Mouse (Mus musculus): ENCODE measurements around the gene Blnk. TPM values are rescaled to one million over a fixed set of nuclear protein-coding genes. Genes with fewer than 3 reads are reported as not detected.

Blnk gene
- polyA plus RNA-seq, 1 experiment from 2014 or later: 0.38 TPM

GRCm38 (mm10) chr19:41015951-41016716 is 21.8 kb upstream of the Blnk start:
- Histone ChIP-seq H3K9me3 (no peaks in the 10 kb centered on the region), H3K4me1 (peaks cover 8% of the 10 kb centered on the region), H3K27me3 (ENCODE audit: insufficient read depth, poor library complexity, severe bottlenecking) (peaks cover 50% of the 10 kb centered on the region), H3K36me3 (no peaks in the 10 kb centered on the region), H3K27ac (no peak overlapping the region), H3K4me3 (peak overlapping the region; percentile 35)
- no peak for DNase-seq (ENCODE audit: low spot score)
- 15% methylated on average over 14 of the region's 14 CpGs for WGBS

DNA sequence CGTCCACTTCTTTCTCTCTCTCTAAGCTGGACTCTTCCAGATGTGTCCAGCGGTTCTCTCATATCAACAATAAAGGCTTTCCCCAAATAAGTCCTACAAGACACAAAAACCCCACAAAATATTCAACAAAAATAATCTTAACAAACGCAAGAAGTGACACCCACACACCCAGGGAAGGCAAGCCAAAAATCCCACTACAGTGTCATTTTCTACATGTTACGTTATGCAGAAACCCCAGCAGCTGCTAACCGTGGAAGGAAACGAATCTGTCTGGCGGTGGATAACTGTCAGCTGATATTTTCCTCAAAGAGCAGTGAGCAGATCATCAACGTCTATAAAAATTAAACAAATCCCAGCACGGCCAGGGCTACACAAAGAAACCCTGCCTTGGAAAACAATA is 19.7 kb upstream of the Blnk start:
- no peak for DNase-seq (ENCODE audit: low spot score)
- Histone ChIP-seq H3K9me3 (no peaks in the 10 kb centered on the region), H3K27ac (no peak overlapping the region), H3K4me3 (no peak overlapping the region), H3K27me3 (ENCODE audit: insufficient read depth, poor library complexity, severe bottlenecking) (peaks cover 35% of the 10 kb centered on the region), H3K36me3 (no peaks in the 10 kb centered on the region), H3K4me1 (peaks cover 8% of the 10 kb centered on the region)
- WGBS: 24% methylated on average over 9 of the region's 9 CpGs

GRCm38 (mm10) chr19:41013591-41013990 is 19.3 kb upstream of the Blnk start:
- Histone ChIP-seq H3K27me3 (ENCODE audit: insufficient read depth, poor library complexity, severe bottlenecking) (peaks cover 35% of the 10 kb centered on the region), H3K4me1 (peaks cover 8% of the 10 kb centered on the region), H3K27ac (no peak overlapping the region), H3K9me3 (no peaks in the 10 kb centered on the region), H3K36me3 (no peaks in the 10 kb centered on the region), H3K4me3 (no peak overlapping the region)
- 3% methylated on average over 5 of the region's 5 CpGs for WGBS
- DNase-seq (ENCODE audit: low spot score): no peak

GRCm38 (mm10) chr19:41011676-41012075 is 17.3 kb upstream of the Blnk start:
- no peaks in the 10 kb centered on the region for H3K36me3 ChIP-seq
- 27% methylated on average over 5 of the region's 5 CpGs for WGBS
- H3K4me3 ChIP-seq: no peak overlapping the region
- DNase-seq (ENCODE audit: low spot score): no peak
- peaks cover 8% of the 10 kb centered on the region for H3K4me1 ChIP-seq
- no peak overlapping the region for H3K27ac ChIP-seq
- H3K9me3 ChIP-seq: no peaks in the 10 kb centered on the region
- peaks cover 24% of the 10 kb centered on the region for H3K27me3 ChIP-seq (ENCODE audit: insufficient read depth, poor library complexity, severe bottlenecking)

GRCm38 (mm10) chr19:41008674-41009395 is 14.5 kb upstream of the Blnk start:
- no peaks in the 10 kb centered on the region for H3K9me3 ChIP-seq
- no peaks in the 10 kb centered on the region for H3K36me3 ChIP-seq
- no peak for DNase-seq (ENCODE audit: low spot score)
- H3K27me3 ChIP-seq (ENCODE audit: insufficient read depth, poor library complexity, severe bottlenecking): peaks cover 14% of the 10 kb centered on the region; the same call in 1 of the 2 replicates
- H3K4me1 ChIP-seq: peaks cover 4% of the 10 kb centered on the region; the same call in 1 of the 2 replicates
- WGBS: 87% methylated on average over 5 of the region's 5 CpGs
- no peak overlapping the region for H3K27ac ChIP-seq
- H3K4me3 ChIP-seq: no peak overlapping the region

DNA sequence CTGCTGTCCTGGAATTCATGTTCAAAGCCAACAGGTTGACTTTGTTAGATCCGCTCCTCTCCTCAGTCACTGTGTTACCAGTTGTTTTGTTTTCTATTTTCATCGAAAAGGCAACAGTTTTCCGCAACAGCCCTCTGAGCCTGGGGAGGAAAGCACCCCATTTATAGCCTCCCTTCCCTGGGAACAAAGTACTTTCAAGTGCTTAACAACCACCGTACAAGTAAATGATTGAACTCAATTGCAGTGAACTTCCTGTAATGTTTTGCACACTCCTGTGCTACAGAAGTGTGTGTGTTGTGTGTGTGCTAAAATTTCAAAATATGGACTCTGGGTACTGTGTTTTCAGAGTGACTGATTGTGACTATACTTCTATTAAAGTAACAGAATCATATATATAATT is 13.4 kb upstream of the Blnk start:
- H3K9me3 ChIP-seq: no peaks in the 10 kb centered on the region
- WGBS: 63% methylated on average over 4 of the region's 4 CpGs
- no peak for DNase-seq (ENCODE audit: low spot score)
- H3K4me1 ChIP-seq: no peaks in the 10 kb centered on the region
- H3K4me3 ChIP-seq: no peak overlapping the region
- H3K27me3 ChIP-seq (ENCODE audit: insufficient read depth, poor library complexity, severe bottlenecking): peaks cover 3% of the 10 kb centered on the region; the same call in 1 of the 2 replicates
- no peak overlapping the region for H3K27ac ChIP-seq
- no peaks in the 10 kb centered on the region for H3K36me3 ChIP-seq

DNA sequence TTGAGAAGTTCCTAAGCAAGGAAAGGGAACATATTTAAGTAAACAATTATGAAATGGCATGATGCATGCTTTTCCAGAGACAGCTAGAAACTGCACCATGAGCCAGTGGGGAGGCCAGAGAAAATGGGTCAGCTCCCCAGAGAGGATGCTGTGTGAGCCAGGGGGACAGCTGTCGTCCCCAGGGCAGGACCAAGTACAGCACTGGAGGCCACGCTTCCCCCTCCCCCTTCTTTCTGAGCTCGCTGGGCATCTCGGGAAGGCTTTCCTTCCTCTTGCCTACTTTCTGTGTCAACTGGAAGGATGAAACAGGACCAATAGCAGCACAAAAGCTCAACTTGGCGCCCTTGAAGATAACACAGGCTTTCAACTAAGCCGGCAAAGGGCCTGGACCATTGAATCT is 13.0 kb upstream of the Blnk start:
- Histone ChIP-seq H3K36me3 (no peaks in the 10 kb centered on the region), H3K9me3 (no peaks in the 10 kb centered on the region), H3K4me3 (no peak overlapping the region), H3K4me1 (no peaks in the 10 kb centered on the region), H3K27me3 (ENCODE audit: insufficient read depth, poor library complexity, severe bottlenecking) (no peaks in the 10 kb centered on the region; the same call in 1 of the 2 replicates), H3K27ac (no peak overlapping the region)
- WGBS: 21% methylated on average over 6 of the region's 6 CpGs
- no peak for DNase-seq (ENCODE audit: low spot score)

GRCm38 (mm10) chr19:41006621-41007020 is 12.3 kb upstream of the Blnk start:
- no peak for DNase-seq (ENCODE audit: low spot score)
- 18% methylated on average over 4 of the region's 4 CpGs for WGBS
- H3K27ac ChIP-seq: no peak overlapping the region

DNA sequence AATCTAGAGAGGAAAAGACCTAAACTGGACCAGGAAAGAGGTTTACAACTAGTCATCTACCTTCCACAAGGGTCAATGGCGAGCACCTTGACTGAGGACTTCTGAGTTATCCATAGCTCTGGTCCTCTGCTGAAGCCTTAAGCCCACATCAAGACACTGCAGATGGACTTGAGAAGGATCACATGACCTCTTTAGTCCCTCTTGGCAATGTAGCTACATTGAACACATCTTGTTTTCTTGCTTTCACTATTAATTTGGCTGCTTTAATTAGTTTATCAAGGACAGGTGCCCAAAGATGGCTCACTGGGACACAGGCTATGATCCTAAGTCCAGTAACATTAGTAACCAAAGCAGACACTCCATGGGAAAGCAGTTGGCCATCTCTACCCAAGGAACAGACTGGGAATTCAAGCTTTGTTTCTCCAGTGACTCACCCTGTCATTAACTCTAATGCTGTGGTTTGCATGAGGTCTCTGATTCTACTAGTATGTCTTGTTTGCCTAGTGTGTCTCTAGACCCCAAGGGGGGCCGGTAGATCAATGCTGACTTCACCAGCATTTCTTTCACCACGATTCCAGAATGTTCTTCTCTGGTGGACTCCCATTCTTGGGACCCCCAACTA is 9.5 kb upstream of the Blnk start:
- no peaks in the 10 kb centered on the region for H3K4me1 ChIP-seq
- WGBS: 86% methylated on average over 3 of the region's 3 CpGs
- H3K36me3 ChIP-seq: no peaks in the 10 kb centered on the region
- H3K9me3 ChIP-seq: no peaks in the 10 kb centered on the region
- DNase-seq (ENCODE audit: low spot score): no peak
- no peak overlapping the region for H3K27ac ChIP-seq
- H3K27me3 ChIP-seq (ENCODE audit: insufficient read depth, poor library complexity, severe bottlenecking): no peaks in the 10 kb centered on the region
- H3K4me3 ChIP-seq: no peak overlapping the region

More at GRCm38 (mm10) chr19:41006621-41007020, 12.3 kb upstream of the Blnk start:
- no peak overlapping the region for H3K4me3 ChIP-seq
- H3K9me3 ChIP-seq: no peaks in the 10 kb centered on the region
- no peaks in the 10 kb centered on the region for H3K36me3 ChIP-seq
- H3K27me3 ChIP-seq (ENCODE audit: insufficient read depth, poor library complexity, severe bottlenecking): no peaks in the 10 kb centered on the region; the same call in 1 of the 2 replicates
- H3K4me1 ChIP-seq: no peaks in the 10 kb centered on the region

- no peaks in the 10 kb centered on the region for H3K9me3 ChIP-seq
- 57% methylated on average over 3 of the region's 3 CpGs for WGBS
Measured at GRCm38 (mm10) chr19:40999569-40999968, 5.2 kb upstream of the Blnk start.

DNA sequence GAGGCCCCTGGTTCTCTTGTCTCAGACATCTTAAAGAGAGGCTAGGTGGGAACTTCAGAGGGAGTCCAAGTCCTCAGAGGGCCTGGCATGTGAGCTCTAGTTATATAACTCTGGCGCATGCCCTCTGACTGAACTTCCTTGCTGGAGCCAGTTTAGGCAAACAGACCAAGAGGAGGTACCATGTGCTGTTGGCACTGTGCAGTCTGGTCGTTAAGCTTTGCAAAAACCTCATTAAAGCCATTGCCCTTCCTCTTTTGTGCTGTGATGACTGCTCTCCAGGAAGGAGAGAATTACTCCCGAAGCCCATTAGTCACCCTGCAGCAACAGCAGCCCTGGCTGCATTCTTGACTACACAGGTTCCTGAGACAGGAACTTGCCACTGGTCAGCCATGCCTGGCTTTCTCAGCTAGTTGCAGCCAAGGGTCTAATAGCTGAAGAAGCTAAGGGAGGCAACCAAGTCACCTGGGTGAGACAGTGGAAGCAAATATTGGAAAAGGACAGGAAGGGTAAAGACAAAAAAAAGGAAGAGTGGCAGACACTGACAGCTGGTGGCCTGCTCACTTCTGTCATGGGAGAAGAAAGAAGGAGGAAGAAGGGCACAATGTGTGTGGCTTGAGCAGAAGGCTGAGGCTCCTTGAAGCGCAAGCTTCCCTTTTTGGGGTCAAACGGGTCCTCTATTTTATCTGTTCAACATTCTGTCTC is 4.3 kb upstream of the Blnk start:
- no peaks in the 10 kb centered on the region for H3K36me3 ChIP-seq
- 67% methylated on average over 5 of the region's 5 CpGs for WGBS
- H3K4me1 ChIP-seq: 0 out of 2 replicates have a peak, but pooled peaks cover 3% of the 10 kb centered on the region
- H3K4me3 ChIP-seq: no peak overlapping the region
- no peak for DNase-seq (ENCODE audit: low spot score)
- H3K9me3 ChIP-seq: no peaks in the 10 kb centered on the region
- no peaks in the 10 kb centered on the region for H3K27me3 ChIP-seq (ENCODE audit: insufficient read depth, poor library complexity, severe bottlenecking)
- no peak overlapping the region for H3K27ac ChIP-seq

More at GRCm38 (mm10) chr19:40999569-40999968, 5.2 kb upstream of the Blnk start:
- no peak overlapping the region for H3K27ac ChIP-seq
- H3K4me1 ChIP-seq: 0 out of 2 replicates have a peak, but pooled peaks cover 3% of the 10 kb centered on the region
- no peak overlapping the region for H3K4me3 ChIP-seq
- no peak for DNase-seq (ENCODE audit: low spot score)
- H3K36me3 ChIP-seq: no peaks in the 10 kb centered on the region
- H3K27me3 ChIP-seq (ENCODE audit: insufficient read depth, poor library complexity, severe bottlenecking): no peaks in the 10 kb centered on the region

GRCm38 (mm10) chr19:40996722-40997121 is 2.4 kb upstream of the Blnk start:
- Histone ChIP-seq H3K36me3 (no peaks in the 10 kb centered on the region), H3K9me3 (no peaks in the 10 kb centered on the region), H3K4me1 (0 out of 2 replicates have a peak, but pooled peaks cover 3% of the 10 kb centered on the region), H3K4me3 (no peak overlapping the region), H3K27me3 (ENCODE audit: insufficient read depth, poor library complexity, severe bottlenecking) (no peaks in the 10 kb centered on the region), H3K27ac (no peak overlapping the region)
- 84% methylated on average over 6 of the region's 6 CpGs for WGBS
- peak; percentile 36 for DNase-seq (ENCODE audit: low spot score)
